Mouse (Mus musculus) megakaryocyte, embryonic 14.5 days (primary cell): ENCODE measurements at regions not wholly inside any gene's neighbourhood (a gene's known extent, or its start where the extent isn't known, plus 50 kb on each side); places are given as distances from the start of the nearest gene placed in this dataset.
A peak's percentile ranks its signal among the peaks of the same experiment; 100 is the strongest.

ENCODE experiments used
- H3K27me3 ChIP-seq: replicated peaks from 2 replicates; pipeline ENCODE3; 2012; ENCODE audit warnings: inconsistent platforms
- H3K36me3 ChIP-seq: replicated peaks from 2 replicates; pipeline ENCODE3; 2012; ENCODE audit warnings: low read length, inconsistent platforms, mixed read lengths
- H3K4me1 ChIP-seq: 2 replicates; pipeline ENCODE4 v1.6.1; 2012; ENCODE audit warnings: inconsistent platforms
- H3K4me3 ChIP-seq: replicated peaks from 2 replicates; pipeline ENCODE3; 2012; ENCODE audit warnings: moderate library complexity, mild to moderate bottlenecking, inconsistent platforms
- H3K9me3 ChIP-seq: 2 replicates; pipeline ENCODE4 v1.6.1; 2012; ENCODE audit warnings: inconsistent platforms
- FLI1 ChIP-seq: IDR thresholded peaks from 2 replicates; pipeline ENCODE4 v1.6.1; 2012; ENCODE audit warnings: low read length, inconsistent platforms, mixed read lengths
- GATA1 ChIP-seq: IDR thresholded peaks from 3 replicates; pipeline ENCODE4 v1.6.1; 2012; ENCODE audit warnings: mixed read lengths, low read length, inconsistent platforms, borderline replicate concordance

DNA sequence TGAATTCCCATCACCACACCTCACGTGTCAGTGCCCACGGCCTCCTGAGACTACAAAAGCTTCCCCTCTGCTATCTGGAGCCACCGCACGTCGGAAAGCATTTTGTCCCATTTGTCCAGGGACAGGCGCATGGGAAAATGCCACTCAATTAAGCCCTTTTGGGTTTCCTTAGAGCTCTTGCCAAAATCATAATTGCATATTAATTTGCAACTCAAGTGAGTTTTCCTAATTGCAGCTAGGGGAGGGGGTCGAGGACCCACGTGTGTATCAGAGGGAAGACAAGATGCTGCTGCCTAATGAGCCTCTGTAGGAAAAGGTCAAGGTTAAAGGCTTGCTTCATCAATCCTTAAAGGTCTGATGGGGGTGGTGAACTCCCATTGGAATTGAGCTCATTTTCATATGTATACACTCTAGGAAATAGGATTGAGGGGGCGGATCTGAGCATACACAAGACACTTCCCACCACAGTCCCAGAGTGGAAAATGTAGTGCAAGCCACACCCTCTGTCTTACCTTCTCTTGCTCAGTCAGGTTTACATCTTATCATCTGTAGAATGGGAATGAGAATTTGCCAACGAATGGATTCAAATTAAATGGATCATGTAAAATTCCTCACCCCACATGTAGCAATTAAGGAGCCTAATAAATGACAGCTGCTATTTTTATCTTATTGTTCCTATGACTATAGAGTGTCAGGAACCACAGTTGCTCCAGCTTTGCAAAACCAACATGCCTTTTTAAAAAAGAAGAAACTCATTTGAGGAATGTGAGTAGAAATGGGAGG lies 179.6 kb upstream of the Tenm4 start:
- Histone ChIP-seq H3K4me3 (no peak overlapping the region), H3K36me3 (no peaks in the 10 kb centered on the region), H3K27me3 (no peaks in the 10 kb centered on the region), H3K9me3 (peaks cover 23% of the 10 kb centered on the region), H3K4me1 (no peaks in the 10 kb centered on the region)
- TF ChIP-seq FLI1 (no peak), GATA1 (no peak)

DNA sequence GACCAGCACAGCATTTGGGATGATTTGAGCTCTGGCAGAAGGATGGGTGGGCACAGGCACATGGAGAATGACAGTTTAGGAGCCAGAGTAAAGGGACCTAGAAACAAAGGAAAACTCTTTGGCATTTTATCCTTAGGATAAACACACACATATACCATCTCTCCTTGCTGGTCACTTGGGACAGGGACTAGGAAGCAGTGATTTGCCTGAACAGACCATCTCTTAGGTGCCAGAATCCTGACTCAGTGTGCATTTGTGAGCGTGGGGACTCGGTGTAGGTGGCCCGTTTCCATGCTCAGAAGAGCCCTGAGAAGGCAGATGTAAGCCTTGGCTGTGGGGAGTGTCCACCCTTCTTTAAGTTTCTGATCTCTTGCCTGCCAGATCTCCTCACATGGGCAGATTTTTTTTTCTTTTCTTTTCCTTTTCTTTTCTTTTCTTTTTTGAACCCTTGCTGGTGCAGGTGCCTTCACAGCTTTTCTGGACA lies 179.0 kb upstream of the Tenm4 start:
- TF ChIP-seq GATA1, result no peak
- no peak for TF ChIP-seq FLI1
- peaks cover 27% of the 10 kb centered on the region for H3K9me3 ChIP-seq

DNA sequence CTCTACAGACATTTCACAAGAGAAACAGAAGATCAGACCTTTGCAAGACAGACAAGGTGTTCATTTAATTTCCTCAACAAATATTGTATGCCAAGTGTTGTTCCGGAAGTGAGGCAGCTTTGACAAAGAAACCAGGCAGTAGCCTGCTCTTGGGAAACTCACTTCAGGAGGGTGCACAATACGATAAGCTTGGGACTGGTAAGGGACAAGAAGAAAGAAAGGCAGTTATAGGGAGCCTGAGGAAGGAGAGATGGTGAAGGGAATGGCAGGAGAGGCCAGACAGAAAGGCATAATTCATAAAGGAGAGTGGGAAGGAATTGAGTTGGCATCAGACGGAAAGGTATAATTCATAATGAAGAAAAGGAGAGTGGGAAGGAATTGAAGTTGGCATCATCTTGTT lies 178.5 kb upstream of the Tenm4 start:
- Histone ChIP-seq H3K36me3 (no peaks in the 10 kb centered on the region), H3K4me1 (no peaks in the 10 kb centered on the region), H3K9me3 (peaks cover 27% of the 10 kb centered on the region), H3K27me3 (no peaks in the 10 kb centered on the region), H3K4me3 (no peak overlapping the region)
- TF ChIP-seq GATA1, result no peak
- TF ChIP-seq FLI1, result no peak

More for the DNA sequence above, 179.0 kb upstream of the Tenm4 start:
- Histone ChIP-seq H3K36me3 (no peaks in the 10 kb centered on the region), H3K4me1 (no peaks in the 10 kb centered on the region), H3K4me3 (peak overlapping the region; percentile 10), H3K27me3 (no peaks in the 10 kb centered on the region)

DNA sequence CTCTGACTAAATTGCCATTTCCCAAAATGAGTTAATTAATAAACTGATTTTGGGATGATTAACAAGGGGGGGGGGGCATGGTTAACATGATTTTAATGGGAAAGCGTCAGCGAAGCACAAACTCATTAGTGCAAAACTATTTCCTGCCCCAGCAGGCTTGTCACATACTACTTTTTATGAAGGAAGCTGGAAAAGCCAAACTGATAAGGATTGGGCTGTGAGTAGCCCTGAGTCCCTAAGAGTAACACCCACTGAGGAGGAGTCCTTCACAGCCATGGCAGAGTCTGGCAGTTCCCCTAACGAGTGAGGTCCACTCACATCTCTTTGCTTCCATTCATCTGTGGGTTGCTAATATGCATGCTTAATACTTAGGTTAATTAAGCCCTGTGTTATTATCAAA lies 173.9 kb upstream of the Tenm4 start:
- H3K36me3 ChIP-seq, result no peaks in the 10 kb centered on the region
- no peaks in the 10 kb centered on the region for H3K4me1 ChIP-seq
- no peaks in the 10 kb centered on the region for H3K27me3 ChIP-seq
- no peak for TF ChIP-seq FLI1
- no peak for TF ChIP-seq GATA1
- no peak overlapping the region for H3K4me3 ChIP-seq
- H3K9me3 ChIP-seq, result peaks cover 20% of the 10 kb centered on the region

DNA sequence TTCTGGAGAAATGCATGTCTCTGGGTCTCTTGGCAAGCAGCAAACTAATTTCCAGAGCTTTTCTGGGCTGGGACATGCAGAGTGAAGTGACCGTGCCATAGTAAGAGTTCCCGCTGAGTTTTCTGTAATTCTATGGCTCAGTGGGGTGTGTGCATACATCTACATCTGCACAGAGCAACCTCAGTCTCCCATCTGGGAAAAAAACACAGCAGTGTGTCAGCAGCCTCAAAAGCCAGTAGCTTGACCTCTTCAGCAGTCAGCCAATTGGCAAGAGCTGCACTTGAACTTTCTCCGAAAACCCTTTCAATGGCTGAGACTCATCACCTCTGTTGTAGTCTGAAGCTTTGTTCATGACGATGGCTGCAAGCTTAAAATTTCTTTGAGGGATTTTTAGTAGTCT lies 171.9 kb upstream of the Tenm4 start:
- peaks cover 19% of the 10 kb centered on the region for H3K9me3 ChIP-seq
- H3K27me3 ChIP-seq, result no peaks in the 10 kb centered on the region
- no peaks in the 10 kb centered on the region for H3K36me3 ChIP-seq
- no peaks in the 10 kb centered on the region for H3K4me1 ChIP-seq
- no peak for TF ChIP-seq FLI1
- TF ChIP-seq GATA1, result no peak
- no peak overlapping the region for H3K4me3 ChIP-seq

DNA sequence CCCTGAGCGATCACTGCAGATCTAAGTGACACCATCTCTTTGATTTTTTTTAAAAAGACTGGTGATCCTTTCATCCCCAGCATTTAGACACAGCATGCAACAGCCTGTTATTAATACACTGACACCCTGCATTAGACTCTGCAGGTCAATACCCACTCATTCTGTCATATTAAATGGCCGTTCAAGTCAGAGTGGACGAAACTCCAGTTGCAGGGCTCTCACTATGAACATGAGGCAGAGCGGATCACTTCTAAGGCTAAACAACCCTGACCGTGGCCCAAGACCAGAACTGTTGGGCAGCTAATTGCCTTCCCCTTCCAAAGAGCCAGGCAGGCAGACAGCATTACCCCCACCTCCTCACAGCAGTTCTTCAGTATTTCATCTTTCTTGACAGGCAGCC lies 168.6 kb upstream of the Tenm4 start:
- Histone ChIP-seq H3K4me1 (no peaks in the 10 kb centered on the region), H3K36me3 (no peaks in the 10 kb centered on the region), H3K9me3 (0 out of 2 replicates have a peak, but pooled peaks cover 4% of the 10 kb centered on the region), H3K27me3 (no peaks in the 10 kb centered on the region), H3K4me3 (no peak overlapping the region)
- TF ChIP-seq GATA1, result no peak
- no peak for TF ChIP-seq FLI1

DNA sequence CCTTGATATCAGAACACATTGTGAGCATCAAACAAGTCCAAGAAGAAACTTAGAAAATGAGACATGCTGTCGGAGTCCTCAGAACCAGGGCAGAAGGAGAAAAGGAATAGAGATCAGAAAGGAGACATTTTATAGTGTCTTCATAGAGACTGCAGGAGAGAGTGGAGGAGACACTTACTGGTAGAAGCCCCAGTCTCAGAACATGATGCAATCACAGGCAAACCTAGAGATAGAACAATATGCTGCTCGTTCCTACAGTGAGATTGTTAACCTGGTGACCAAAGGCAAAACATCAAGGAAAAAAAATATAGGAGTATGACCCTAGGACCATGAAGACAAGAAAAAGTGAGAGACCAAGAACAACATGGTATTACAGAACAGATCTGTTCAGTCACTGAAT lies 164.7 kb upstream of the Tenm4 start:
- Histone ChIP-seq H3K4me3 (no peak overlapping the region), H3K27me3 (no peaks in the 10 kb centered on the region), H3K36me3 (no peaks in the 10 kb centered on the region), H3K4me1 (no peaks in the 10 kb centered on the region), H3K9me3 (0 out of 2 replicates have a peak, but pooled peaks cover 4% of the 10 kb centered on the region)
- TF ChIP-seq GATA1 (no peak), FLI1 (no peak)

DNA sequence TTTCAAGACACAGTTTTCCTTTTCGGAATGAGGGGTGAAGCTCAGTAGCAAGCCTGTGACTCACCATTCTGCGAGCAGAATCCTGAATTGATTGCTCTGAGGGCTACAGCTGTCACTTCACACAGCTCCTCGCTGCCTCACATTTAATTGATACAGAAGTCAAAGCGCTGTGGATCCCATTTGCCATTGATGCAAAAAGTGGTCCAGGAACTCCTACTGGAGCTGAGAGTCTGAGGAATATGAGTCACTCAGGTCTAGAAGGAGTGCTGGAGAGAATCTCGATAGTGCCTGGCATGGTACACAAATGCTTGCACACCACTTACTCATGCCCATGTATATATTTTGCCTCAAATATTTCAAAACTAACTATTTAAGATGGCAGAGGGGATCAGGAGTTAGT lies 158.0 kb upstream of the Tenm4 start:
- no peaks in the 10 kb centered on the region for H3K4me1 ChIP-seq
- H3K4me3 ChIP-seq, result no peak overlapping the region
- TF ChIP-seq GATA1 (no peak), FLI1 (no peak)
- no peaks in the 10 kb centered on the region for H3K36me3 ChIP-seq
- H3K9me3 ChIP-seq, result 0 out of 2 replicates have a peak, but pooled peaks cover 6% of the 10 kb centered on the region
- H3K27me3 ChIP-seq, result no peaks in the 10 kb centered on the region

DNA sequence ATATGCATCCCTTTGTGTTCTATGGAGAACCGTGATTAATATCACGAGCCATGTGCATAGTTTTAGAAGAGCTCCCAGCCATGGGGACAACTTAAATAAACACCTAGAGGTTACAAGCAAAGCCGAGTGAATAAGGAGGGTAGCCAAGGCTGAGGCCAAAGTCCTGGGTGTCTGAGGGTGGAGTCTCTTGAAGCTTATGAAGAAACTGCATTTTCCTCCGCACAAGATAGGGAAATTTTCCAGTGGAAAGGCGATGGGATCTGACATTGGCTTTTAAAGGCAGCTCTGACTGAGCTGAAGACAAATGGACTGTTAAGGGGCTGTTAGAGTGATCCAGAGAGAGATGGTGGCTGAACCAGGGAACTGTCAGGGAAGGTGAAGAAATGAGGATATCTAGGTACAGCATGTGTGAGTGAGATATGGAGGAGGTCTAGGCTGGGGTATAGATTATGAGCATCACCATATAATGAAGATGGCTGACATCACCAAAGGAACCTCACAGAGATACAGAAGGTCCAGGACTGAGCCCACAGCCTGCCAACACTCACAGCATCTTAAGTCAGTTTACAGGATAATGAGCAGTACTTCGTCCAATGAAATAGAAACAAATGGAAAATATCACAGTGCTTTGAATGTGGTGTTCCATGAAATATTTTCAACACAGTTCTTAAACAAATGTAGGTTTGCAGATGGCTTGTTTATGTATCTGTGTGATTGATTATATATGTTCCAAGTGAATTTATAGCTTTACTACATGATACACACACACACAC lies 153.7 kb upstream of the Tenm4 start:
- Histone ChIP-seq H3K4me1 (no peaks in the 10 kb centered on the region), H3K27me3 (no peaks in the 10 kb centered on the region), H3K9me3 (peaks cover 22% of the 10 kb centered on the region), H3K36me3 (no peaks in the 10 kb centered on the region), H3K4me3 (no peak overlapping the region)
- TF ChIP-seq GATA1, result no peak

DNA sequence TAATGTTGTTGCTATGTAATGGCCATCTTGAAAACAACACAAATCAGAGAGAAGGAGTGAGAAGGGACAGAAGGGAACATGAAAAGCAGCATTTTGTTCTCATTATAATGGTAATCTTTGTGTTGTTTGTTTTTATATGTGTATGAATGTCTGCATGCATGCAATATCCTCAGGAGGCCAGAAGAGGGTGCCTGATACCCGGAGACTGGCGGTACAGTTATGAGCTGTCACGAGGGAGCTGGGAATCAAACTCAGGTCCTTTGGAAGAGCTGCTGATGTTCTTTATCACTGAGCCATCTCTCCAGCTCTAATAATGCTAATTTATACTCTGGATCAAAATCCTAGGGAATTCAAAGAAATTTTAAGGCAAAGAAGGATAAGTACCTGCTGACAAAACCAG lies 147.0 kb upstream of the Tenm4 start:
- no peaks in the 10 kb centered on the region for H3K4me1 ChIP-seq
- H3K9me3 ChIP-seq, result peaks cover 32% of the 10 kb centered on the region
- H3K36me3 ChIP-seq, result no peaks in the 10 kb centered on the region
- H3K27me3 ChIP-seq, result no peaks in the 10 kb centered on the region
- H3K4me3 ChIP-seq, result no peak overlapping the region
- TF ChIP-seq GATA1 (no peak), FLI1 (no peak)
